Mouse (Mus musculus) urinary bladder, postnatal 14 days (tissue): ENCODE results near the gene Olfr187.
"Not testable (repeated sequence)": the region's sequence is repeated elsewhere in the genome, so short reads cannot be mapped to it uniquely, and the experiment has no call there.

Experiments
- DNase-seq: peaks from one replicate; pipeline ENCODE4 v3.0.0; 2021; ENCODE audit warnings: low spot score

Olfr187 gene

GRCm38 (mm10) chr16:59039710-59040109, at the start of gene Olfr187:
TSS of gene Olfr187 (minus strand) at chr16:59039767.
- DNase-seq = no peak

- DNase-seq = not testable (repeated sequence)
Measured at GRCm38 (mm10) chr16:59081113-59081512, 41.5 kb upstream of the Olfr187 start.

DNA sequence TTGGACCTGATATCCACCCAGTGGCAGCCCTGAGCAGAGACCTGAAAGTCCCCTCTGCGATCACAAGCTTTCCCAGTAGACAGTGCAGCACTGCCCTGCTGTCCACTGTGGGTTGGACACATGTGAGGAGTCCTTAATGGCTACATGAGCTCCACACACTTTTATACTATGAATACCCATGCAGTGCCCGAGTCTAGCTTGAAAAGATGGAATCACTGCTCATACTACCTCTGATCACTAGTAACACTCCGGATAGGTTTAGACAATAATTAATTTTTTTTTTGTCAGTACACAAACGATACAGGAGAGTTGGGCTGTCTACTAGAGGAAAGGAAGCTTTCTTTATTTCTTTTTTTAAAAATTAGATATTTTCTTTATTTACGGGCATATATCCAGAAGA, 38.3 kb upstream of the Olfr187 start, which contains the start of gene Olfr190:
Gene Olfr190 (minus strand): TSS at position 101 of the 400 bp plus-strand sequence.
- DNase-seq = no peak

GRCm38 (mm10) chr16:59073520-59073919, 34.0 kb upstream of the Olfr187 start:
- no peak for DNase-seq

DNA sequence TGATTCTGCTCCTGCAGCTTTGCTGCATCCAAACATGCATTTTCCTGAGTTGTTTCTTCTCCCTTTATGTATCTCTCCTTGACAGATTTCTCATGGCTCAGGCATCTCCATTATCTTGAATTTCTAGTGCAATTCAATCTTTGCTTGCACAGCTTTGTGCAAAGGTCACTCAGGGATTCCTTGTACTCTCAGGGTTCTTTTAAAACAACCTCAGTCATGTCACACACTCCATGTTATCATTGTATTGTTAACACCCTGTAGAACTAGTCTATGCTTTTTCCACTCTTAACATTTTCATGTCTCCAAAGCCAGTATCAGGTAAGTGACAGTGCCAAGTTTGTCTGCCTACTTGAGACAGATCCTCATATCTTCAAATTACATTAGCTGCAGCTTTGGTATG, 32.2 kb upstream of the Olfr187 start:
- DNase-seq = no peak

DNA sequence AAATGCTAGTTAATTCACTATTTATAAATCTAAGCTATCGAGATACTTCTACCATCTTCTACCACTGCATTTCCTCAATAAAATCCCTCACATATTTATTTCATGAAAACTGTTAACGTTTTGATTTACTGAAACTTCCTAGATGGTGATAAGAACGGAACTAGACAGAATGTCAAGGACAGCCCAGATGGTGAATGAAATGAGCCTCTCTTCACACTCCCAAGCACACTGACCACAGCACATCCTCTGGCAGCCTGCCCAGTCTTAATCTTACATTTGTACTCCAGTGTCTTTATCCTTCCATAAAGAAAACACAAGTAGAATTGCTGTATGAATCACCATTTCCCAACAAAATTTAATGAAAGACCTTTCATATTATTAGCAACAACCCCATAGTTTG, 22.8 kb upstream of the Olfr187 start:
- DNase-seq = not testable (repeated sequence)

DNA sequence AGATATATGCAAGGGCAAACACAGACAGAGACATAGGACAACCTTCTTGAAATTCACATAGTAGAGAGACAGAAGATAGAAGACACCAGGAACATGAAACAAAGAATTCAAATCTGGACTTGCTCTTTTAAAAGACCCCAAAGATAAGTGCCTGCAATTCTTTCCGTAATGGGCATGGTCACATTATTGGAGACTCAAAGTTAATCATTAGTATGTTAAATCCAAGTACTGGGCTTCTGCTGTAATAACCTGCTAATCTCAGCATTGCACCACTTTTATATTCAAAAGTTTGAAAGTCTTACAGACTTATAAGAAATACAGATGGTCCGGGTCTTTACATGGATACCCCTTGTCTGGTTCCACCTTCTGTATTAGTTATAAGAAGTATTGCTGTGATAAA, 9.7 kb upstream of the Olfr187 start:
- not testable (repeated sequence) for DNase-seq

- no peak for DNase-seq
Measured at GRCm38 (mm10) chr16:59048860-59049259, 9.3 kb upstream of the Olfr187 start.

DNA sequence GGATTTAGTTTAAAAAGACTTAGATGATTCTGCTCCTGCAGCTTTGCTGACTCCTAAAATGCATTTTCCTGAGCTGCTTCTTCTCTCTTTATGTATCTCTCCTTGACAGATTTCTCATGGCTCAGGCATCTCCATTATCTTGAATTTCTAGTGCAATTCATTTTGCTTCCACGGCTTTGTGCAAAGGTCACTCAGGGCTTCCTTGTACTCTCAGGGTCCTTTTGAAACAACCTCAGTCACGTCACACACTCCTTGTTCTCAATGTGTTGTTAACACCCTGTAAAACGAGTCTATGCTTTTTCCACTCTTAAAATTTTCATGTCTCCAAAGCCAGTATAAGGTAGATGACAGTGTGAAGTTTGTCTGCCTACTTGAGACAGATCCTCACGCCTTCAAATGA, 8.0 kb upstream of the Olfr187 start:
- no peak for DNase-seq

DNA sequence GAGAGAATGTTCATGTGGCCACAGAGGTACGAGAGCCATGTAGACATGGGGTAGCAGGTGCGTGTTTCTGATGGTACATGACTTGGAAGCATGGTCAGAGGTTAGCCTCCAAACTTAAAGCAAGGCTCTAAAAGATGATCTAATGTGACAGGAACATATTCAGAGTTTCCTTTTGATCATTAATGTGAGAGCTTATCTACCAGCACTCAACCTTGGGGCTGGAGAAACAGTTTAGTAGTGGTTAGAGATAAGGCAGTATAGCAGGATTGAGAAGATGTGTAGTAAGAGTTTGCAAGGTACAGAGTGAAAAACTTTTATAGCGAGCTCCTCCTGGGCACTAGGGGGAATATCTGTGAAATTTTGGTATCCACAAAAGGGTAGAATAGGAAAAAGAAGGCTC, 6.3 kb upstream of the Olfr187 start:
- DNase-seq = no peak

DNA sequence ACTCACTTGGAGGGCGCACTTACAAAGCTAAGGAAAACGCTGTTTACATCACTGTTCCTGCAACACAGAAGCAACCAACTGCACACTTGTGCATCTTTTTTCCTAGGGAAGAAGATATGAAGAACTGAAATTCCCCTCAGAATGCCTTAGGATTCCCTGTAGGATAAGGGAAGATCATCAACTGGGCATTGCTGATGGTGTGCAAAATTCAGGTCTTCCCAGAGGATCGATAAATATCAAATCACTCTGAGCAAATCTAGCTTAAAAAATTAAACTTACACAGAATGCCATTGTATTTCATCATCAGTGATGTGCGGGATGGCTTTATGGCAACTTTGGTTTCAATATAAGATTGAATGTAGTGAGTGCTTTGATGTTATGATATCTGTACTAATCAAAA, 9.4 kb downstream of the Olfr187 start, which contains the start of gene Olfr186:
Gene Olfr186 (minus strand): TSS at position 101 of the 400 bp plus-strand sequence.
- no peak for DNase-seq

DNA sequence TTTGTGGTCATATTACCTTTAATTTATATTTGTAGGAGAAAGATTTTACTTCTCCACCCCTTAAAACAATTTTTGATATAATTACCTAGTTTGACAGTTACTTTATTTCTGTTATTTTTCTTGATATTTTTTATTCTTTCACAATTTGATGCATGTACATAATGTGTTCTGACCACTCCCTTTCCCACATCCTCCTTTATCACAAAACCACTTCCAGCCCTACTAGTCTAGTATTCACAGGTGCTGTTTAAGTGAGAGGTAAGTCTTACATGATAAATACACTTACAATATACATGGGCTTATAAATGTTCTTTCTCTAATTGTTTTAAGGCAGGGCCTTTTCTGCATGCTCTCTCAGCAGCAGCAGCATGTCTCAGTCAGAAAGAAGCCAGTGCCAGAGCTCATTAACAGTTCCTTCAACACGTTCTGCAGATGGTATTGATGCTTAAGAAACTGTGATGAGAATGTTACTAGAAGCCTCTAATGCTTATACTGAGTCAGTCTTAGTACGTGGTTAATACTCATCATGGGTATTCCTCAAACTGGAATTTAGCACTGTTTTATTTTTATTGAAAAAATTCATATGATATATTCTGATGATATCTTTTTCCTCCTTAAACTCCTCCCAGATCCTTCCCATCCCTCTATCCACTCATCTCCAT, 26.1 kb downstream of the Olfr187 start:
- no peak for DNase-seq

DNA sequence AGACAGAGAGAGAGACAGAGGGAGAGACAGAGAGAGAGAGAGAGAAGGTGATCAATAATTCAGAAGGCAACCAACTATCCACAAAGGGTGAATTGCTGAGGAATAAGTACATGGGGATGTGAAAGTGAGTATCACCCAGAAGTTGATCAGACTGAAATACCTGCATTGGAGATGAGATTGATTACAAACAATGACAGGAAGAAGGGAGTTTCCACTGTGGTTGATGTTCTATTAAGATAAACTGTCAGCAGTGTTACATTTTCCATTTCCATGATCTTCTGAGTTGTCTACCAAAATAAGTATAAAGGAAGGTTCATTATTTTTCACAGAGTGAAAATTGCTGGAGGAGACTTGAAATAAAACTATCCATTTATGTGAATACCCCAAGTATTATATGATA, 32.4 kb downstream of the Olfr187 start:
- no peak for DNase-seq

- no peak for DNase-seq
Measured at GRCm38 (mm10) chr16:58995057-58995456, 44.5 kb downstream of the Olfr187 start, which contains the start of gene Olfr183. TSS of gene Olfr183 (plus strand) at chr16:58995357.
